Mouse (Mus musculus): ENCODE measurements around the gene Tmem185b. TPM values are rescaled to one million over a fixed set of nuclear protein-coding genes. Genes with fewer than 3 reads are reported as not detected.
A peak's percentile ranks its signal among the peaks of the same experiment; 100 is the strongest.

The Tmem185b gene
- polyA plus RNA-seq, 1 experiment from 2014 or later: 18.2 TPM

DNA sequence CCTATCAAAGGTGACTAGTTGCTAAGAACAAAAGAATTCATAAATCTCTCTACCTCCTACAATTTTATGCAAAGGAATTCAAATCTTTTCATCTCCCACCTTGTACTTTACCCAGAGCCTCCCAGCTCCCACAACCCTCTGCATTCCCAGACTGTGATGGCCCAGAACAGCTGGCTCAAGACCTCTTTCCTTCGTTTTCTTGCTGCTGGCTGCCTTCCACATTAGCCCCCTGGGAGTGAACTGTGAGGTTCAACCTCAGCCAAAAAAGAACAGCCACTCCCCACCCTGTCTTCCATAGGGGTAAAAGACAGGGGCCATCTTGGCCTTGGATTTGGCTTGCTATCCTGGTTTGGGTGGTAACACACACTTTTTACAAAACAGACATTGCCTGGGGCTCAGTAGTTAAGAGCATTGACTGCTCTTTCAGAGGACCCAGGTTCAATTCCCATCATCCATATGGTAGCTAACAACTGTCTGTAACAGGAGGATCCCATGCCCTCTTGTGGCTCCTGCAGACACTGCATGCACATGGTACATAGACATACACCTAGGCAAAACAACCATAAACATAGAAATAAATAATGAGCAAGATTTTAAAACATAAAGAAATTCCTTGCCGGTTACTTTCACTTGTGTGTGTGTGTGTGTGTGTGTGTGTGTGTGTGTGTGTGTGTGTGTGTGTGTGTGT, 31.8 kb upstream of the Tmem185b start:
- Histone ChIP-seq H3K4me2 (no peak overlapping the region), H3K4me1 (no peaks in the 10 kb centered on the region), H3K27me3 (replicated peaks) (no peaks in the 10 kb centered on the region), H3K9ac (no peak overlapping the region), H3K27ac (no peak overlapping the region), H3K4me3 (no peak overlapping the region), H3K36me3 (replicated peaks) (no peaks in the 10 kb centered on the region), H3K9me3 (no peaks in the 10 kb centered on the region)
- WGBS: 81% methylated on average over 2 of the region's 2 CpGs
- no peak for ATAC-seq (replicated peaks)

DNA sequence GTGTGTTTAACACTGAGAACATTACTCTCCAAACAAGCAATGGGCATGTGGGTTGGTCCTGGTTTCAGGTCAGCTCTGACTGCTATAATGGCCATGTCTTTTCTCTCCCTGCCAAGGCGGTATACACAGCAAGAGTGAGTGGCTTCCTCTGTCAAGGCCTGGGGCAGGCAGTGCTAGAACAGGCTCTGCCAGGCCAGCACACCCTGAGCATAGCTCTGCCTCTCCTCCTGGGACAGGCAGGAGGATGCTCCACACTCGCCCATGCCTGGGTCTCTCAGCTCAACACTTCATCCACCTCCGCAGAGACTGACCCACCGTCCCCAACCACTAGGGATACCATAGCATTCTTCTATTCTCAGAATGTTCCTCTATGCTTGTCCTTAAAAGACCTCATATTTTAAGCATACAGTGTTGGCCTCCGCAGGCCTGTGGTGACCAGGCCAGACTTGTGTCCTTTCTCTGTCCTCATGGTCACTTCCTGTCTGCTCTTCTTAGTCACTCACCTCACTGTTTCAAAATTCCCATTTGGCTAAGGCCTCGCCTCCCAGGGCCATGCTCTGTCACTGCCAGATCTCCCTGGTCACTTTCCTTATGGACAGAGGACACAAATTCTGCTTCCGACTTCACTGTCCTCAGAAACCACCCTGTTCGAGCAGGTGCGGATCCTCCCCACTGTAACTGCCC, 31.1 kb upstream of the Tmem185b start:
- 93% methylated on average over 9 of the region's 9 CpGs for WGBS
- H3K9me3 ChIP-seq: no peaks in the 10 kb centered on the region
- no peak for ATAC-seq (replicated peaks)

DNA sequence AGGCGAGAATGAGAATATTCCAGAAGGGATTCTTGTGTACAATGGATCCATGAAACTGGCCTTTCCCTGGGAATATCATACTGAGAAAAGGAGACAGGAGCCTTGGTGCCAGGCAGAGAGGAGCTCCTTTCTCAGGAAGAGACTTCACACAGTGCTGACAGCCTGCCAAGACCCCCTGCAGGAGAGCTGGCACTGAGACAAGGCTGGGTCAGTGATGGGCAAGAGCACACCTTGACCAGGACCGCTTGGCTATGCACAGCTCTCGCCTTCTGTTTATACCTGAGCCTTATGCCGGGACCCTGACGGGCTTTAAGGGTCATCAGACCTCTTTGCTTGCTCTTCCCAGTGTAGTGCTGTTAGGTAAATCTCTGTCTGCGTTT, 30.6 kb upstream of the Tmem185b start:
- H3K27ac ChIP-seq: no peak overlapping the region
- ATAC-seq (replicated peaks): no peak

More for the DNA sequence above, 31.1 kb upstream of the Tmem185b start:
- H3K27ac ChIP-seq: no peak overlapping the region
- H3K4me2 ChIP-seq: no peak overlapping the region
- no peak overlapping the region for H3K4me3 ChIP-seq
- H3K36me3 ChIP-seq (replicated peaks): no peaks in the 10 kb centered on the region
- no peaks in the 10 kb centered on the region for H3K4me1 ChIP-seq
- H3K27me3 ChIP-seq (replicated peaks): no peaks in the 10 kb centered on the region
- H3K9ac ChIP-seq: no peak overlapping the region

DNA sequence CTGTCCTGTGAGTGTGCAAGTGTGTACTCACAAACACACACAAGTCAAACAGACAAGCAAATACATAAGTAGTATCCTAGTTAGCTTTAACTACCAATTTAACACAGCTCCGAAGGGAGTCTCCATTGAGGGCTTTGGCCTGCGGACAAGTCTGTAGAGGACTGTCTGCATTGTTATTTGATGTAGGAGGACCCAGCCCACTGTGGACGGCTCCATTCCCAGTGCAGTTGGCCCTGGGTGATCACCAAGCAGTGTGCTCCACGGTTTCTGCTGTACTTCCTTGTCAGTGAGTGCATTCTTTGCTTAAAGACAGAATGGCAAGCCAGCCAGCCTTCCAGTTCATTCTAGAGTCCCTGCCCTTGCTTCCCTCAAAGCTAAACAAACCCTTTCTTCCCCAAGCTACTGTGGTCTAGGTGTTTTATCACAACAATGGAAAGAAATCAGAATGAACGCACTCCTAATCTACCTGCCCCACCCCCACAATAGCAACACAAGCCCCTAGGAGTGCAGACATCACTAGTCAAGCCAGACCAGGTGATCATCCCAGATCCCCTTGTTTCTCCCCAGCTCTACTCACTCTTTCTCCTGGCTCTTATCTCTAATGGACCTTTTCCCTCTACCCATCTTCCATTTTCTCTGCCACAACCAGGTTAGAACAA, 28.5 kb upstream of the Tmem185b start:
- Histone ChIP-seq H3K9me3 (no peaks in the 10 kb centered on the region), H3K4me3 (no peak overlapping the region), H3K27me3 (replicated peaks) (no peaks in the 10 kb centered on the region), H3K36me3 (replicated peaks) (no peaks in the 10 kb centered on the region), H3K9ac (no peak overlapping the region), H3K4me2 (no peak overlapping the region), H3K4me1 (no peaks in the 10 kb centered on the region), H3K27ac (no peak overlapping the region)
- no peak for ATAC-seq (replicated peaks)
- 72% methylated on average over 5 of the region's 5 CpGs for WGBS

More for the DNA sequence above, 30.6 kb upstream of the Tmem185b start:
- no peaks in the 10 kb centered on the region for H3K4me1 ChIP-seq
- H3K9ac ChIP-seq: no peak overlapping the region
- no peaks in the 10 kb centered on the region for H3K9me3 ChIP-seq
- H3K27me3 ChIP-seq (replicated peaks): no peaks in the 10 kb centered on the region
- 87% methylated on average over 6 of the region's 6 CpGs for WGBS
- H3K4me2 ChIP-seq: no peak overlapping the region
- H3K4me3 ChIP-seq: no peak overlapping the region
- no peaks in the 10 kb centered on the region for H3K36me3 ChIP-seq (replicated peaks)

DNA sequence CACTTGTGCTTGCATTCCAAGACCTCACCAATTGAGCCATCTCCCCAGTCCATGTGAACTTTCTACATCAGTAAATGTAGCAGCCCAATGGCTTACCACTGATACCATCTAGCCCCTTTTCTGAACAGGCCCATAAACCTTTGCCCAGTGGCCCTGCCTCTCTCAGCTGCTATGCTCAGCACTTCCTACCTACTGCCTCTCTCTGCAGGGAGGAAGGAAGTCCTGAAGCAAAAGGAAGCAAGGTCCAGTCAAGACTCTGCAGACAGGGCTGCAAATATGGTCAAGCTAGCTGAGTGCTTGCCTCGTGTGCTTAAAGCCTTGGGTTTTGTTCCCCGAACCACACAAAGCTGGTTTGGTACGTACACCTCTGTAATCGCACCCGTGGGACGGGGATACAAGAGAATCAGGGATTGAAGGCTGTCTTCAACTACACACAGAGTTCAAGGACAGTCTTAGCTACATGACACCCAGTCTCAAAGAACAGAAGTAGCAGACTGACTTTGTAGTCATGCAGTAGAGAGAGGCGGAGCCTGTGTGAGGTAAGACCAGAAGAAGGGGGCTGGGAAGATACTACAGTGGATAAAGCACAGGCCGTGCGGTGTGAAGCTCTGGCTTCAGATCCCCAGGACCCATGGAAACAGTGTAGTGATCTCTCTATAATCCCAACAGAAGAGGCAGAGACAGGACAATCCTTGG, 27.3 kb upstream of the Tmem185b start:
- 85% methylated on average over 9 of the region's 9 CpGs for WGBS
- Histone ChIP-seq H3K27me3 (replicated peaks) (no peaks in the 10 kb centered on the region), H3K36me3 (replicated peaks) (no peaks in the 10 kb centered on the region), H3K4me3 (no peak overlapping the region), H3K9me3 (no peaks in the 10 kb centered on the region), H3K4me1 (peaks cover 8% of the 10 kb centered on the region), H3K9ac (no peak overlapping the region), H3K27ac (no peak overlapping the region), H3K4me2 (no peak overlapping the region)
- no peak for ATAC-seq (replicated peaks)

DNA sequence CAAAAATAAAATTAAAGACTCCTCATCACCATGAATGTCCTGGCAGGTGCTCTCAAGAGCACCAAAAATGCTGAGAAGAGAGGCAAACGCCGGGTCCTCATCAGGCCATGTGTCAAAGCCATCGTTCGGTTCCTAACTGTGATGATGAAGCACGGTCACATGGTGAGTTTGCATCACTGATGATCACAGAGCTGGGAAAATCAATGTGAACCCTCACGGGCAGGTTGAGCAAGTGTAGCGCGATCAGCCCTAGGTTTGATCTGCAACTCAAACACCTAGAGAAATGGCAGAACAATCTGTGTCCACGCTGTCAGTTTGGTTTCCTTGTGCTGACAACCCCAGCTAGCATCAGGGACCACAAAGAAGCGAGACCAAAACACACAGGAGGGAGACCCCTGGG, 26.5 kb upstream of the Tmem185b start:
- no peak overlapping the region for H3K9ac ChIP-seq
- no peaks in the 10 kb centered on the region for H3K36me3 ChIP-seq (replicated peaks)
- no peak for ATAC-seq (replicated peaks)
- H3K9me3 ChIP-seq: no peaks in the 10 kb centered on the region
- H3K4me2 ChIP-seq: no peak overlapping the region
- H3K4me3 ChIP-seq: no peak overlapping the region
- no peak overlapping the region for H3K27ac ChIP-seq
- no peaks in the 10 kb centered on the region for H3K27me3 ChIP-seq (replicated peaks)
- 86% methylated on average over 10 of the region's 10 CpGs for WGBS
- H3K4me1 ChIP-seq: peaks cover 10% of the 10 kb centered on the region

DNA sequence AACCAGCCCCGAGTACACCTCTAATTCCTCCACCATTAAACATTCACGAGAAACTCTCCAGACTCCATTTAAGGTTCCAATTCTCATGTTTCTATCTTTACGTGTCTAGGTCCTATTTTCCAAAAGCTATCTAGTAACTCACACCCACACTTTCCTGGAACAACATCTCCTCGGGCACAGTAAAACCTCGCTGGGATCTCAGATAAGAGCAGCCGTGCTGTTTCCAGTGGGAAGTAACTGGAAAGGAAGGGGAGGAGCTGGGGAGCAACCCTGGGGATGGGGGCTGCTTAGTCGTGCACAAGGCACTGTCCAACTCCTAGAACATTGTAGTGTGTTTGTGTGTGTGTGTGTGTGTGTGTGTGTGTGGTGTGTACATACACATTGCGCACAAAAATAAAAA, 24.1 kb upstream of the Tmem185b start:
- Histone ChIP-seq H3K4me2 (no peak overlapping the region), H3K9ac (no peak overlapping the region), H3K27ac (no peak overlapping the region), H3K36me3 (replicated peaks) (no peaks in the 10 kb centered on the region), H3K9me3 (no peaks in the 10 kb centered on the region), H3K4me3 (no peak overlapping the region), H3K4me1 (peaks cover 19% of the 10 kb centered on the region), H3K27me3 (replicated peaks) (no peaks in the 10 kb centered on the region)
- WGBS: 80% methylated on average over 8 of the region's 8 CpGs
- no peak for ATAC-seq (replicated peaks)

DNA sequence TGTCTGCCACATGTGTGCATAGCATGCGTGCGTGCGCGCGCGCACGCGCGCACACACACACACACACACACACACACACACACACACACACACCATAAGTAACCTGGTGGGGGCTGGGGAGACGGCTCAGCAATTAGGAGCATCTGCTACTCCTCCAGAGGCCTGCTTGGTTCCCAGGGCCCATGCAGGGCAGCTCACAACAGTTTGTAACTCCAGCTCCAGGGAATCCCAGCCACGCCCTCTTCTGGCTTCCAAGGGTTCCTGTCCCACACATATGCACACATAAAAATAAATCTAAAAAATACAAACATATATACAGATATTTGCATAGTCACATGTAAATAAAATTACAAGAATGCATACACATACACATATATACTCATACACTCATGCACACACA, 23.2 kb upstream of the Tmem185b start:
- no peaks in the 10 kb centered on the region for H3K9me3 ChIP-seq
- H3K9ac ChIP-seq: no peak overlapping the region
- peak overlapping the region; percentile 84 for H3K4me2 ChIP-seq
- 0 out of 2 replicates have a peak overlapping the region, but pooled peaks have one; percentile 80 for H3K4me3 ChIP-seq
- H3K27me3 ChIP-seq (replicated peaks): no peaks in the 10 kb centered on the region
- no peaks in the 10 kb centered on the region for H3K36me3 ChIP-seq (replicated peaks)
- no peak overlapping the region for H3K27ac ChIP-seq
- H3K4me1 ChIP-seq: peaks cover 19% of the 10 kb centered on the region
- 93% methylated on average over 10 of the region's 11 CpGs for WGBS
- ATAC-seq (replicated peaks): no peak

DNA sequence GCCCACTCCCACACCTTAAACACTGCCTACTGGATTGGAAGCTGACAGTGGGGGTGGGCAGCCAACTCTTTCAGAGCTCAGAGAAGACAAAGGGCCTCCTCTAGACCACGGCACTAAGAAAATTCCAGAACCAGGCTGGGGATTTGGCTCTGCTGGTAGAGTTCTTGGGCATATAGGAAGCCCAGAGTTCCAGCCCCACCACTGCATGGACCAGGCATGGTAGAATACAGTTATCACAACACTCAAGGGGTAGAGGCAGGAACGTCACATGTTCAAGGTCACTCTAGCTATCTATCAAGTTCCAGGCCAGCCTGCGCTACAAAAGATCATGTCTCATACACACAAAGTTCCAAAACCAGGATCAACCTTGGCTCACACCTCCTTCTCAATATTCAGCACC, 22.8 kb upstream of the Tmem185b start:
- no peak for ATAC-seq (replicated peaks)
- no peak overlapping the region for H3K9ac ChIP-seq
- peaks cover 19% of the 10 kb centered on the region for H3K4me1 ChIP-seq
- peak overlapping the region; percentile 84 for H3K4me2 ChIP-seq
- no peak overlapping the region for H3K27ac ChIP-seq
- WGBS: 78% methylated on average over 3 of the region's 3 CpGs
- H3K27me3 ChIP-seq (replicated peaks): no peaks in the 10 kb centered on the region
- H3K4me3 ChIP-seq: peak overlapping the region; percentile 80
- no peaks in the 10 kb centered on the region for H3K36me3 ChIP-seq (replicated peaks)
- no peaks in the 10 kb centered on the region for H3K9me3 ChIP-seq

DNA sequence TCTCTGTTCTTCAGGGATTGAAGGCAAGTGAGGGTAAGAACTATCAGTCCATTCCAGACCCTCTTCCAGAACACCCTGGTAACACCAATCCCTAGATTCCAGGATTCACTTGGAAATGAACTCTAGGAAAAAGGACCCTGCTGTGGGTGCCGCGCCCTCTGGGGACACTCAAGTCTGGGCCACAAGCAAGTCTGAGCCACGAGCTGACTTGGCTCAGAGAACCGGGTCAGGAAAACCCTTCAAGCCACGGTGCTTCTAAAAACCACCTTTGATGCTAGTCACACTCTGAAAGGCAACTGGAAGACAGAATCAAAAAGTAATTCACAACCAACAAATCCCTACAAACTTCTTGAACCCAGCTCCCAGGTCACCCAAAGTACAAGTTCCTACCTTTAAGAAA, 22.2 kb upstream of the Tmem185b start:
- Histone ChIP-seq H3K4me2 (peak overlapping the region; percentile 84), H3K27me3 (replicated peaks) (no peaks in the 10 kb centered on the region), H3K36me3 (replicated peaks) (no peaks in the 10 kb centered on the region), H3K27ac (no peak overlapping the region), H3K9ac (peak overlapping the region; percentile 69; the same call in 1 of the 2 replicates), H3K9me3 (no peaks in the 10 kb centered on the region), H3K4me1 (peaks cover 19% of the 10 kb centered on the region), H3K4me3 (peak overlapping the region; percentile 80)
- WGBS: 21% methylated on average over 5 of the region's 5 CpGs
- no peak for ATAC-seq (replicated peaks)

DNA sequence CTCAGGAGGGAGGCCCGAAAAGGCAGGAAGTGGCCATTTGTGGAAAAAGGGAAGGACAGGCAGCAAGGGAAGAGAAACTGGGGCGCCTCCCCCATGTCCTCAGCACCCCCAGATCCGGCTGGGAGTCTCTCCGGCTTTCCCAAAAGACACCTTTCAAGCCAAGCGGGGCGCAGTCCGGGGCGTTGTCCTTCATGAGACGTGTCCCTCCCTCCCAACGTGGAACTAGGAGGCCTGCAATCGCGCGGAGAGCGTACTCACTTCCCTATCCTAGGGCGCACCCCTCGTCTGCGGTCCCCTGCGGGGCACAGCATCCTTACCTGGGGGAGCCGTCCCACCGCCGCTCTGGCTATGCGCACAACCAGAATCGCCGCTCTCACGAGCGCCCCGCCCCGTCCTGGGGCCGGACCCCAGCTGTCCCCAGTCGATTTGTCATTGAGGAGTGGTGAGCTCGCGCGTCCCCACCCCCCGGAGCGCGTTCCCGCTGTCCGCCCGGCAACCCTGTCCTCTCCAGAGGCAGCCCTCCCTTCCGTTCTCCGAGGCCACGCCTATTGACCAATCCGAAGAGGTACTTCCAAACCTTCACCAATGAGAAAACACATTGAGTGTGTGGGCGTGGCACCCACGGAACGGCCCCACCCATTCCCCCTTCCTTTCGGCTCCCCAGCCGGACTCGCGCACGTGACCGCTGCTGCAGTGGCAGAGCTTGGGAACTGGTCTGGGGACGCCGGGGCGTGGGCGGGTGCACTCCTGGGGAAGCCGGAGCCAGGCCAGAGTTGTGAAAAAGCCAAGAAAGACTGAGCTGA, 21.5 kb upstream of the Tmem185b start, which contains the start of gene Ralb:
Gene Ralb, minus strand, starts transcription at position 535 of the 803 bp plus-strand sequence.
- H3K27me3 ChIP-seq (replicated peaks): no peaks in the 10 kb centered on the region
- H3K4me1 ChIP-seq: peaks cover 19% of the 10 kb centered on the region
- peak within 1 kb of the TSS; percentile 80 for H3K4me3 ChIP-seq
- peak within 1 kb of the TSS; percentile 84 for H3K4me2 ChIP-seq
- H3K9ac ChIP-seq: peak within 1 kb of the TSS; percentile 69
- no peaks in the 10 kb centered on the region for H3K9me3 ChIP-seq
- WGBS: under 1% methylated on average over 57 of the region's 57 CpGs
- no peaks in the 10 kb centered on the region for H3K36me3 ChIP-seq (replicated peaks)
- H3K27ac ChIP-seq: peak within 1 kb of the TSS; percentile 56
- peak; percentile 98 for ATAC-seq (replicated peaks)

Measured in midbrain, embryonic 15.5 days (tissue).